Mouse (Mus musculus) liver, postnatal 0 days (tissue): ENCODE measurements at regions not wholly inside any gene's neighbourhood (a gene's known extent, or its start where the extent isn't known, plus 50 kb on each side); places are given as distances from the start of the nearest gene placed in this dataset.

ENCODE experiments used
- CTCF ChIP-seq: sonication (generic); IDR thresholded peaks from 2 replicates; pipeline ENCODE4 v1.5.1; 2016; ENCODE audit warnings: antibody characterized with exemption, low read depth
- EP300 ChIP-seq: IDR thresholded peaks from 2 replicates; pipeline ENCODE4 v1.6.1; 2016; ENCODE audit warnings: antibody characterized with exemption, low read depth, mild to moderate bottlenecking

GRCm38 (mm10) chr1:136680173-136680572 is 55.5 kb downstream of the Zfp281 start:
- no peak for TF ChIP-seq EP300
- no peak for TF ChIP-seq CTCF
